In the genomic region with DNA sequence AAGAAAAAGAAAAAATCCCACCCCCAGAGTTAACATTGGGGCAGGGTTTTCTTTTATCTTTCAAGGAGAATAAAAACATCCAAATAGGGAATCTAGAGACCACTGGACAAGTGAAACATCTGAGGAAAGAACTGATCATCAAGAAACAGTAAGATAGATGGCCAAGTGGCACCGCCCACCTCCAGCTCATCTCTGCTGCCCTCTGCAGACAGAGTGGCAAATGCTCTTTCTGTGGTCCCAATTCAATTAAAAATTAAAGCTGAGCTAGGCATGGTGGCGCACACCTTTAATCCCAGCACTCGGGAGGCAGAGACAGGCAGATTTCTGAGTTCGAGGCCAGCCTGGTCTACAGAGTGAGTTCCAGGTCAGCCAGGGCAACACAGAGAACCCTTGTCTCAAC, we compare ENCODE assay signal across 8 mouse cellular contexts.
DNase-seq lines count a peak whose midpoint lies in the region; ATAC-seq lines count a peak whose summit lies in the region.

No protein-coding gene starts in this region.

- peak; percentile 5 for DNase-seq in embryo, embryonic 11 days
- no peak for DNase-seq in embryo, embryonic 9.5 days (ENCODE audit: extremely low spot score)
- peak; percentile 56 for DNase-seq in A20 (ENCODE audit: low read depth, low spot score)
- DNase-seq in brain, adult 2 months (ENCODE audit: low read depth, low spot score): peak; percentile 21
- peak; percentile 31 for DNase-seq in lung, postnatal 25 days (ENCODE audit: low spot score)
- no peak for DNase-seq in right cerebral cortex, postnatal 10 days (ENCODE audit: low spot score in 2 of 2)
- DNase-seq in yolk sac, embryonic 10.5 days (ENCODE audit: low spot score): no peak

- no peak for ATAC-seq in frontal cortex, adult (ENCODE audit: low TSS enrichment)

Comparison
In these comparisons a context has a peak if more than half of its experiments do, and no peak if none do; other contexts are left out.
1. DNase-seq: peak in embryo, embryonic 11 days (single experiment), A20 (single experiment), brain, adult 2 months (single experiment) and lung, postnatal 25 days (single experiment); none in embryo, embryonic 9.5 days (single experiment), right cerebral cortex, postnatal 10 days (0 of 2) and yolk sac, embryonic 10.5 days (single experiment).